Mouse (Mus musculus): ENCODE measurements at regions not wholly inside any gene's neighbourhood (a gene's known extent, or its start where the extent isn't known, plus 50 kb on each side); places are given as distances from the start of the nearest gene placed in this dataset.

GRCm38 (mm10) chr6:50713297-50713696 lies 59.1 kb upstream of the Npvf start:
- DNase-seq (ENCODE audit: low spot score): no peak

GRCm38 (mm10) chr6:50718631-50719030 lies 64.4 kb upstream of the Npvf start:
- DNase-seq (ENCODE audit: low spot score): no peak

- no peak for DNase-seq (ENCODE audit: low spot score)
Observed at GRCm38 (mm10) chr6:50720346-50720745, 66.1 kb upstream of the Npvf start.

GRCm38 (mm10) chr6:50725640-50726039 lies 71.4 kb upstream of the Npvf start:
- no peak for DNase-seq (ENCODE audit: low spot score)

GRCm38 (mm10) chr6:50726166-50726591 lies 71.9 kb upstream of the Npvf start:
- DNase-seq (ENCODE audit: low spot score): no peak

GRCm38 (mm10) chr6:50730744-50731718 lies 76.8 kb upstream of the Npvf start:
- DNase-seq (ENCODE audit: low spot score): no peak

GRCm38 (mm10) chr6:50734701-50735100 lies 80.5 kb upstream of the Npvf start:
- DNase-seq (ENCODE audit: low spot score): no peak

- no peak for DNase-seq (ENCODE audit: low spot score)
Observed at GRCm38 (mm10) chr6:50735825-50736224, 81.6 kb upstream of the Npvf start.

- DNase-seq (ENCODE audit: low spot score): no peak
Observed at GRCm38 (mm10) chr6:50742009-50742408, 87.8 kb upstream of the Npvf start.

GRCm38 (mm10) chr6:50744462-50745166 lies 90.4 kb upstream of the Npvf start:
- DNase-seq (ENCODE audit: low spot score): peak; percentile 12

GRCm38 (mm10) chr6:50753151-50753550 lies 98.9 kb upstream of the Npvf start:
- no peak for DNase-seq (ENCODE audit: low spot score)

GRCm38 (mm10) chr6:50754786-50755185 lies 100.5 kb upstream of the Npvf start:
- no peak for DNase-seq (ENCODE audit: low spot score)

GRCm38 (mm10) chr6:50760367-50760766 lies 106.1 kb upstream of the Npvf start:
- no peak for DNase-seq (ENCODE audit: low spot score)

GRCm38 (mm10) chr6:50763121-50763520 lies 108.9 kb upstream of the Npvf start:
- no peak for DNase-seq (ENCODE audit: low spot score)

GRCm38 (mm10) chr6:50766442-50766915 lies 112.2 kb upstream of the Npvf start:
- no peak for DNase-seq (ENCODE audit: low spot score)

- no peak for DNase-seq (ENCODE audit: low spot score)
Observed at GRCm38 (mm10) chr6:50767126-50767525, 112.9 kb upstream of the Npvf start.

- no peak for DNase-seq (ENCODE audit: low spot score)
Observed at GRCm38 (mm10) chr6:50767827-50768226, 113.6 kb upstream of the Npvf start.

GRCm38 (mm10) chr6:50769101-50769500 lies 114.9 kb upstream of the Npvf start:
- DNase-seq (ENCODE audit: low spot score): no peak

GRCm38 (mm10) chr6:50770481-50770880 lies 116.2 kb upstream of the Npvf start:
- DNase-seq (ENCODE audit: low spot score): no peak

- no peak for DNase-seq (ENCODE audit: low spot score)
Observed at GRCm38 (mm10) chr6:50775637-50776036, 121.4 kb upstream of the Npvf start.

- DNase-seq (ENCODE audit: low spot score): no peak
Observed at GRCm38 (mm10) chr6:50776236-50776832, 122.1 kb upstream of the Npvf start.

GRCm38 (mm10) chr6:50776931-50777495 lies 122.8 kb upstream of the Npvf start:
- DNase-seq (ENCODE audit: low spot score): peak; percentile 9

All from yolk sac, embryonic 10.5 days (tissue).